15 mouse cellular contexts compared by ENCODE assay signal in genomic region chr4:32176449-32177135, GRCm38 (mm10).
DNase-seq lines count a peak whose midpoint lies in the region; ATAC-seq and TF ChIP-seq lines count a peak whose summit lies in the region.
"Had no signal": no experiment of that assay in that cellular context is flagged by ENCODE, and none has a peak within 500 bp of the region (broad histone marks: within the 10 kb centered on the region; RNA-seq: fewer than 3 reads in every experiment).

No protein-coding gene starts in this region.

- no peaks in the 10 kb centered on the region for H3K27me3 ChIP-seq in kidney, postnatal 0 days (ENCODE audit: insufficient read depth, low read length)
- H3K27me3 ChIP-seq in ES-Bruce4 (ENCODE audit: control insufficient read depth, insufficient read depth, low read length, poor library complexity, severe bottlenecking) = no peaks in the 10 kb centered on the region
- H3K27me3 ChIP-seq in limb, embryonic 11.5 days (ENCODE audit: control insufficient read depth, insufficient read depth, low read length) = no peaks in the 10 kb centered on the region
- H3K27me3 ChIP-seq: heart, embryonic 12.5 days; hindbrain, embryonic 13.5 days had no signal

- H3K27ac ChIP-seq in kidney, postnatal 0 days = no peak overlapping the region
- peak overlapping the region; percentile 36; the same call in 1 of the 2 replicates for H3K27ac ChIP-seq in ES-Bruce4 (ENCODE audit: insufficient read depth, low read length)
- H3K27ac ChIP-seq in limb, embryonic 11.5 days (replicated peaks; ENCODE audit: low read depth, low read length) = peak overlapping the region; percentile 66; the same call in 1 of the 2 replicates
- H3K27ac ChIP-seq: hindbrain, embryonic 13.5 days; left cerebral cortex, adult 2 months had no signal

- no peak overlapping the region for H3K9ac ChIP-seq in kidney, postnatal 0 days (ENCODE audit: low read depth, low read length)
- H3K9ac ChIP-seq in ES-Bruce4 (ENCODE audit: low read depth, poor library complexity, severe bottlenecking) = no peak overlapping the region
- no peak overlapping the region for H3K9ac ChIP-seq in limb, embryonic 11.5 days (ENCODE audit: low read length)
- H3K9ac ChIP-seq: heart, embryonic 12.5 days; hindbrain, embryonic 13.5 days had no signal

- H3K9me3 ChIP-seq in kidney, postnatal 0 days (replicated peaks; ENCODE audit: low read length) = no peaks in the 10 kb centered on the region
- no peaks in the 10 kb centered on the region for H3K9me3 ChIP-seq in ES-Bruce4 (replicated peaks; ENCODE audit: control insufficient read depth, insufficient read depth, low read length, poor library complexity, severe bottlenecking)
- no peaks in the 10 kb centered on the region; the same call in 1 of the 2 replicates for H3K9me3 ChIP-seq in limb, embryonic 11.5 days (ENCODE audit: control insufficient read depth, low read length)
- H3K9me3 ChIP-seq: heart, embryonic 12.5 days; hindbrain, embryonic 13.5 days had no signal

- H3K4me3 ChIP-seq in kidney, postnatal 0 days (replicated peaks; ENCODE audit: low read depth, low read length) = no peak overlapping the region
- no peak overlapping the region for H3K4me3 ChIP-seq in ES-Bruce4 (ENCODE audit: low read depth, low read length)
- no peak overlapping the region for H3K4me3 ChIP-seq in limb, embryonic 11.5 days (ENCODE audit: low read depth, low read length)
- H3K4me3 ChIP-seq: heart, embryonic 12.5 days; hindbrain, embryonic 13.5 days; left cerebral cortex, adult 2 months had no signal

- H3K4me2 ChIP-seq in kidney, postnatal 0 days (ENCODE audit: low read length) = no peak overlapping the region
- peak overlapping the region; percentile 3; the same call in 1 of the 2 replicates for H3K4me2 ChIP-seq in limb, embryonic 11.5 days (ENCODE audit: low read depth, severe bottlenecking)
- H3K4me2 ChIP-seq: heart, embryonic 12.5 days; hindbrain, embryonic 13.5 days had no signal

- no peak for ATAC-seq in kidney, postnatal 0 days (replicated peaks; ENCODE audit: low FRiP score, low read depth)
- peak; percentile 26; the same call in 1 of the 2 replicates for ATAC-seq in limb, embryonic 11.5 days (ENCODE audit: insufficient number of reproducible peaks, low FRiP score, low TSS enrichment, low read depth)
- no peak for ATAC-seq in megakaryocyte, adult 5-6 weeks (ENCODE audit: poor library complexity, severe bottlenecking)

- H3K4me1 ChIP-seq in kidney, postnatal 0 days (replicated peaks; ENCODE audit: insufficient read depth, low read length) = peaks cover 8% of the 10 kb centered on the region; the same call in 1 of the 2 replicates
- no peaks in the 10 kb centered on the region for H3K4me1 ChIP-seq in ES-Bruce4 (ENCODE audit: control insufficient read depth, insufficient read depth, low read length)
- peaks cover 34% of the 10 kb centered on the region for H3K4me1 ChIP-seq in limb, embryonic 11.5 days (ENCODE audit: control insufficient read depth, insufficient read depth, low read length)
- H3K4me1 ChIP-seq: hindbrain, embryonic 13.5 days had no signal

- intact Hi-C loops in gastrocnemius, postnatal 14 days (cut with DNase I; ENCODE audit: low total_unique reads) = no loop called here

- peak; percentile 60 for DNase-seq in kidney, postnatal 0 days (ENCODE audit: low spot score)
- DNase-seq in kidney, postnatal 14 days = no peak
- peak; percentile 94 for DNase-seq in R1 (ENCODE audit: low read depth, low spot score)
- DNase-seq in limb, embryonic 11.5 days (ENCODE audit: low spot score) = no peak
- DNase-seq in right cerebral cortex, adult 18-20 months = no peak
- DNase-seq in gastrocnemius, postnatal 14 days = no peak
- DNase-seq: cerebellum, adult 2 months; gastrocnemius, postnatal 10 days; kidney, postnatal 4 days; lung, postnatal 14 days had no signal

- WGBS in kidney, postnatal 0 days = 38% methylated on average over 4 of the region's 4 CpGs
- WGBS in limb, embryonic 11.5 days = 21% methylated on average over 4 of the region's 4 CpGs

- TF ChIP-seq POLR2A in ES-Bruce4 (IDR thresholded peaks at IDR 0.05; ENCODE audit: insufficient read depth, low read length) = no peak

- no peaks in the 10 kb centered on the region for H3K36me3 ChIP-seq in kidney, postnatal 0 days (ENCODE audit: insufficient read depth, low read length)
- no peaks in the 10 kb centered on the region for H3K36me3 ChIP-seq in ES-Bruce4 (ENCODE audit: control insufficient read depth, insufficient read depth, low read length, poor library complexity, severe bottlenecking)
- H3K36me3 ChIP-seq in limb, embryonic 11.5 days (ENCODE audit: control insufficient read depth, insufficient read depth, low read length) = no peaks in the 10 kb centered on the region
- H3K36me3 ChIP-seq: heart, embryonic 12.5 days; hindbrain, embryonic 13.5 days had no signal

- TF ChIP-seq EP300 in ES-Bruce4 (IDR thresholded peaks at IDR 0.05; ENCODE audit: insufficient read depth, low read depth, low read length) = no peak

- no peak for TF ChIP-seq CTCF in kidney, postnatal 0 days (IDR thresholded peaks at IDR 0.05; ENCODE audit: low read depth)
- no peak for TF ChIP-seq CTCF in ES-Bruce4 (IDR thresholded peaks at IDR 0.05; ENCODE audit: low read depth, low read length)

Comparison
In these comparisons a context has a peak if more than half of its experiments do, and no peak if none do; other contexts are left out.
1. DNase-seq: peak in kidney, postnatal 0 days (single experiment) and R1 (single experiment); none in kidney, postnatal 14 days (single experiment), limb, embryonic 11.5 days (single experiment), right cerebral cortex, adult 18-20 months (single experiment) and gastrocnemius, postnatal 14 days (single experiment).